Mouse (Mus musculus): ENCODE data around the gene Actrt1. TPM values are rescaled to one million over a fixed set of nuclear protein-coding genes. Genes with fewer than 3 reads are reported as not detected.

The Actrt1 gene
- polyA plus RNA-seq (2015; fragmentation: Nextera tagmentation; extraction: Ambion mirVana) = not detected in 2 replicates

GRCm38 (mm10) chrX:46328707-46329106, at the start of gene Actrt1:
Gene Actrt1 (plus strand): TSS chrX:46329007.
- Histone ChIP-seq H3K9ac (replicated peaks) (no peak within 1 kb of the TSS), H3K27me3 (no peaks in the 10 kb centered on the region), H3K27ac (replicated peaks) (no peak within 1 kb of the TSS), H3K4me3 (no peak within 1 kb of the TSS), H3K9me3 (no peaks in the 10 kb centered on the region), H3K4me2 (replicated peaks) (no peak within 1 kb of the TSS), H3K36me3 (no peaks in the 10 kb centered on the region), H3K4me1 (no peaks in the 10 kb centered on the region)
- ATAC-seq (replicated peaks) = no peak

DNA sequence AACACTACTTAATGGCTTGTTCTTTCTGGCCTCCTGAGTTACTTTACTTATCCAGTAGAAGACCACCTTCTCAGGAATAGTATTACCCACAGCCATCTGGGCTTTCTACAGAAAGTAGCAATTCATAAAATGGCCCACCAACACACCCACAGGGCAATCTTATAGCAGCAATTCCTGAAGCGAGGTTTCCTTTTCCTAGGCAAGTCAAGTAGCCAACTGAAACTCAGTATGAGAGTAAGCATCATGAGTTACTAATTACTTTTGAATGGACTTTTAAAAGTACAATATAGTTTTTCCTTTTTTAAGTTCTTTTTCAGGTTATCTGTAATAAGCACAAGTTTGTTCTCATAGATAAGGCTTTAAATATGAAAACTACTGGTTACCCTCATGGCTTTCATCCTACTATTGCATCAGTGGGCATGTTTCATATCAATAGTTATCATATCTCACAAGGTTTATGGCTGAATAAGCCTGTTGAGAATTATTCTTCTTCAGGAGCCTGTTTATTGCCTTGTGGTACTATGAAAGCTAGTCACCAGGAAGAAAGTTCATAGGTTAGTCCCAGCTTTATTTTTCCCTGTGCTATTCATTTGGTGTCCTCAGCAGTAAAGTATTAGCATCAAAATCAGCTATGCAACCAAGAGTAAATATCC, 2.8 kb downstream of the Actrt1 start:
- no peaks in the 10 kb centered on the region for H3K4me1 ChIP-seq
- no peaks in the 10 kb centered on the region for H3K27me3 ChIP-seq
- ATAC-seq (replicated peaks) = no peak
- no peak overlapping the region for H3K4me2 ChIP-seq (replicated peaks)
- no peaks in the 10 kb centered on the region for H3K36me3 ChIP-seq
- H3K9me3 ChIP-seq = no peaks in the 10 kb centered on the region
- H3K4me3 ChIP-seq = no peak overlapping the region
- WGBS = 70% methylated on average over 1 of the region's 1 CpGs
- no peak overlapping the region for H3K9ac ChIP-seq (replicated peaks)
- H3K27ac ChIP-seq (replicated peaks) = no peak overlapping the region

All from forebrain, embryonic 15.5 days (tissue).